Mouse (Mus musculus): ENCODE measurements at regions not wholly inside any gene's neighbourhood (a gene's known extent, or its start where the extent isn't known, plus 50 kb on each side); places are given as distances from the start of the nearest gene placed in this dataset.

DNA sequence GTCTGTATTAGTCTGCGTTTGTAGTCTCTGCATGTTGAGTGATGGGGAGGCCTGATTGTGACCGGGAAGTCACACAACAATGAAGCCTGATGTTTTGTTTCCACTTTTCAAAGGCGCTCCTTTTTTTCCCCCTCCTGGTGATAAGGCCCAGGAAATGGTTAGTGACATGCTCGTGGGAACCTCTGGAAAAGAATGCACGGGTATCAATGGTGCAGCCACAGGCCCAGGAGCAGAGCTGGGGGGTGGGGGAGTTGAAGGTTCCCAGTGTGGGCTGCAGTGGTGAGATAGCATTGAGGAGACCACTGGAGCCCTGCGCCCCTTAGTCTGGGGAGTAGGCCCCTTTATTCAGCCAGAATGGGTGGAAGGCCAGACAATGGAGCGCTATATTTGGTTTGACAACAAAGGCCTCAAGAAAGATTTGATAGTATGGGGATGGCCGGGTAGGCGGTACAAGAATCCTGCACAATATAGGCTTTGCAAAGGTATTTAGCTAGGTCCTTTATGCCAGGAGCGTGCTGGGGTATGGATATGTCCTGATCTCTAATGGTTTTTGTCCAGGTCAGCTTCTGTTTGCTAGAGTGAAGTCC is 490.4 kb downstream of the Insc start:
- no peak for TF ChIP-seq CTCF (IDR thresholded peaks at IDR 0.05; ENCODE audit: borderline replicate concordance, control insufficient read depth, extremely low read depth, insufficient read depth, low read length, poor library complexity)
- TF ChIP-seq POLR2A (IDR thresholded peaks at IDR 0.05; ENCODE audit: control insufficient read depth, extremely low read depth, insufficient read depth, low read length, poor library complexity), result no peak
